Mouse (Mus musculus): Measurements from ENCODE around the gene Gfra1.

GRCm38 (mm10) chr19:58217591-58217990, 238.1 kb downstream of the Gfra1 start:
- TF ChIP-seq CTCF (IDR thresholded peaks at IDR 0.05; ENCODE audit: low read depth, low read length) (no peak), POLR2A (IDR thresholded peaks at IDR 0.05; ENCODE audit: borderline replicate concordance, low read depth, low read length) (no peak)

Measured in bone marrow macrophage, adult 2 months (primary cell).